Mouse (Mus musculus) mouse trophoblast stem cell (cell line): ENCODE data around the gene Mcidas.

Experiments used
- in situ Hi-C, 2 experiments: fragments of 300-500 bp; cut with MseI, MboI; formaldehyde crosslinking; loops; 2 replicates in 1 of 2; 3 replicates in 1 of 2; pipeline ENCODE4 v1.15.1; 2025

Gene Mcidas

DNA sequence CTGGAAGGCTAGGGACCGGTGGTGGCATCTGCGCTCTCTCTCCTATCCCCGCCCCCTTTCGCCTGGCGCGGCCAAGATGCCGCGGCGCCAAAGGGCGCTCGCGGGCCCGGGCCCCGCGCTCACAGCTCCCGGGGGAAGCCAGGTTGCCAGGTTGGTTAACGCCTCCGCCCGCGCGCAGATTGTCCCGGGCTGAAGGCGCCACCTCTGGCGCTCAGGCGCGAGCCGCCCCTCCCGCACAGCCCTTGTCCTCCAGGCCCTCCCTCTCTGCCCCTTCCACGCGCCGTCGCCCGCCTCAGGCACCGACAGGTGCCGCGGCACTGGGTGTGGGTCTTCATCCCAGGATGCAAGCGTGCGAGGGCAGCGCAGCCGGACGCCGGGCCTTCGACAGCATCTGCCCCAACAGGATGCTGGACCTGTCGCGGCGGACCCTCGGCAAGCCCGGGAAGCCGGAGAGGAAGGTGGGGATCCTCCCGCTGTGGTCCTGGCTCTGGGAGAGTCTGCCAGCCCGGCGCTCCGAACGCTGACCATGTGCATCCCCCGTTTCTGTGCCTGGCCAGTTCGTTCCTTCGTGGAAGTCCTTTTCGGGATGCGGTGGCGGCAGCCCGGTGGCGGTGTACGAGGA lies at the start of gene Mcidas:
TSS of gene Mcidas (plus strand) at position 315 of the 622 bp plus-strand sequence.
- in situ Hi-C loops = no loop called here

DNA sequence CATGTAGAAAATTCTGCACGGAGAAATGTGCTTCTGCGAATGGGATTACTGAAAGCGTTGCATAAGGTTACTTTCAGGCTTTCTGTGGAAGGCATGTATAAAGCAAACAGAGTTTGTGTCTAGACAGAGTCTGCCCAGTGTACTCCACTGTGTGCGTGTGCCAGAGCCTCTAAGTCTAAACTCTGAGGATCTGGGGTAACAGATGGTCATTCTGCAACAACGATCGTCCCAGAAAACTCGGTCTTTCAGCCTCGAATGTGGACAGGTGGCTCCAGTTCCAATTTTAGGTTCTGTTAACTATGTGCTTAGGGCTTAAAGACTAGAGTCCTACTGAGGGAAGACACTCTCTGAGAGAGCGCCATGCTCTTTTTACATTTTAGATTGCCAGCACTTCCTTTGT lies 48.3 kb upstream of the Mcidas start:
- in situ Hi-C loops = no loop called here

- in situ Hi-C loops = no loop called here
Measured at GRCm38 (mm10) chr13:112945900-112946299, 47.7 kb upstream of the Mcidas start.

DNA sequence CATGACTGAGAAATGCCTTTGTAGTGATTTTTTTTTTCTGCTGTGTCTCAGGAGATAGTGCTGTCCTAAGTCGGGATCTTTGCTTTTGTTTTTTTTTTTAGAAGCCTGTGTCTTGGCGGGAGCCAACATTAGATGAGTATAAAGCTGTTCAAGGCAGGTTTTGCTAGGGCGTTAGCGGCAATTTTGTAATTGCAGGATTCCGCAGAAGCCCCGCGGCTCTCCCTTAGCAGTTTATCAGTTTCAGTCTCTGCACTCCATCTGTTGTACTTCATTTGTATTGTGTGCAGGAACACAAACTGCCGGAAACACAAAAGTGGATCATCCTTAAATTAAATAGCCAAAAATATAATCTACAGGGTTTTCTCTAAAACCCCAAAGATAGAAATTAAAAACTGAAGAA lies 39.6 kb upstream of the Mcidas start:
- in situ Hi-C loops = no loop called here

GRCm38 (mm10) chr13:112963081-112963480 lies 30.6 kb upstream of the Mcidas start:
- in situ Hi-C loops = no loop called here

GRCm38 (mm10) chr13:112964421-112964820 lies 29.2 kb upstream of the Mcidas start:
- in situ Hi-C loops = no loop called here

- in situ Hi-C loops = no loop called here
Measured at GRCm38 (mm10) chr13:112967267-112967666, 26.4 kb upstream of the Mcidas start.

DNA sequence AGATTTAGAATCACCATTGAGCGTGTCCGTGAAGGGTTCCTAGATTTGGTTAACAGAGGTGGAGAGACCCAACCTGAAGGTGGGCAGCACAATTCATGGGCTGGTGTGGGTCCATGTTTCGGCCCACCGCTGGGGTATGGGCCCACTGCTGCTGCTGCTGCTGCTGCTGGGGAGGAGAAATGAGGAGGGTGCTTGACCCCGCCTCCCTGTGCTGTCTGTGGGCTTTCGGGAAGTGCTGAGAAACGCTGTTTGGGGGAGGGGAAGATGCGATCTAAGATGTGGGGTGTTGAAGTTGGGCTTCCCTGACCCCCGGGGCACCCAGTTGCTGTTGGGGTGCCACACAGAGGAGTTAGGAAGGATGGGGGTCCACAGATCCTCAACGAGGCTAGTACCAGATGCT lies 16.9 kb upstream of the Mcidas start:
- in situ Hi-C loops = no loop called here

GRCm38 (mm10) chr13:112985605-112986450 lies 7.8 kb upstream of the Mcidas start:
- in situ Hi-C loops = no loop called here

DNA sequence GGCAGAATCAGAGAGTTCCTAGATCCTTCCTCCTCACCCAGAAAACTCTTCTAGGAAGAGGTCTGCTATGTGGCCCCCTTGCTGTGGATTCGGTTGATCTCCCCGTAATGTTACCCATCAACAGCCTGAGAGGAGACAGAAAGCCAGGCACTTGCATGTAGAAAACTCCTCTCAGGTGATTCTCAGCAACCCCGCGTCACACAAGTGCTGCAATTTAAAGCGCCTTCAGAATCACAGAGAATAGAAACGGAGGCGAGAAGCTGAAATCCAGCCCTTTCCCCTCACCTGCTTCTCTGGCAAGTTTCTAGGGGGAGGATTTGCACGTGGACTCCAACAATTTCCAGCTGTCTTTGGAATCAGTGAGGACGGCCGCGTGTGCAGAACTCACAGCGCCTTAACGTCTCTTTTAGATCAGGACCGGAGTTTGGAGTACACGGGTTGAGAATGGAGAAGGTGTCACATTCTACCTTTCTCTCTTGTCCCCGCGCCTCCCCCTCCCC lies 7.1 kb upstream of the Mcidas start:
- in situ Hi-C loops = no loop called here

DNA sequence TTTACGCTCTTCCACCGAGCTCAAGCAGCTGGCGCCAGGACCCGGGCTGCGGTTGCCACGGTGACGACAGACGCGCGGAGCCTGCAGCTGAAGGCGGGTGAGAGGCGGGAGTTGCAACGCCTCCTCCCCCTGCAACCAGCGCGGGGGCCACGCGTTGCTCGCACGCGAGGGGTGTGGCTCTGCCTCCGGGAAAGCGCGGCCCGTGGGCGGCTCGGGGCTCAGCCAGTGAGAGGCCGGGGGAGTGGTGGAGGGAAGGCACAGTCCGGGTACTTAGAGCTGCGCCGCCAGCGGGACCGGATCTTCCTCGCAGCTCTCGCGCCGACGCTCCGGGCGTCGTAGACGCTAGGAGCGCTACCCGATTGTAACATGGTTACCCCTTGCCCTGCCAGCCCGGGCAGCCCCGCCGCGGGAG lies 6.1 kb upstream of the Mcidas start, which contains the start of gene Ccno:
TSS of gene Ccno (plus strand) at position 271 of the 412 bp plus-strand sequence.
- in situ Hi-C loops = no loop called here

GRCm38 (mm10) chr13:112987991-112988390 lies 5.7 kb upstream of the Mcidas start:
- in situ Hi-C loops = no loop called here

DNA sequence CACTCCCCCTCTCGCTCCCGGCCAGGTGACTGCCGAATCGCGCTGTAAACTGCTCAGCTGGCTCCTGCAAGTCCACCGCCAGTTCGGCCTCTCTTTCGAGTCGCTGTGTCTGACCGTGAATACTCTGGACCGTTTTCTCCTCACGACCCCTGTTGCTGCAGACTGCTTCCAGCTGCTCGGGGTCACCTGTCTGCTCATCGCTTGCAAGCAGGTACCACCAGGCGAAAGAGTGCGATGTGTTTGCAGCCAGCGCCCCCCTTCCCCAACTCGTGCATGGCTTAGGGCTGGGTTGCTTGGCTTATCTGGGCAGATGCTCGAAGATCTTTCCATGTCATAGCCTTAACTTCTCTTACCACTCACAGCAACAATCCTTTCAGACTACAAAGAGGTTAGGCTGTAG lies 4.8 kb upstream of the Mcidas start:
- in situ Hi-C loops = no loop called here

DNA sequence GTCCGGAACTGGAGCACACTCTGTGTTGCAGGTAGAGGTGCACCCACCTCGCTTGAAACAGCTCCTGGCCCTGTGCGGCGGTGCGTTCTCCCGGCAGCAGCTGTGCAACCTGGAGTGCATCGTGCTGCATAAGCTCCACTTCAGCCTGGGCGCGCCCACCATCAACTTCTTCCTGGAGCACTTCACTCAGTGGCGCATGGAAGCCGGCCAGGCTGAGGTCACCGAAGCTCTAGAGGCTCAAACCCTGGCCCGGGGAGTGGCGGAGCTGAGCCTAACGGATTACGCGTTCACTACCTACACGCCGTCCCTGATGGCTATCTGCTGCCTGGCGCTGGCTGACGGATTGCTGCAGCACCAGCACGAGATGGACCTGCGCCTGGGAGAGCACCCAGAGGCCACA lies 4.1 kb upstream of the Mcidas start:
- in situ Hi-C loops = no loop called here

DNA sequence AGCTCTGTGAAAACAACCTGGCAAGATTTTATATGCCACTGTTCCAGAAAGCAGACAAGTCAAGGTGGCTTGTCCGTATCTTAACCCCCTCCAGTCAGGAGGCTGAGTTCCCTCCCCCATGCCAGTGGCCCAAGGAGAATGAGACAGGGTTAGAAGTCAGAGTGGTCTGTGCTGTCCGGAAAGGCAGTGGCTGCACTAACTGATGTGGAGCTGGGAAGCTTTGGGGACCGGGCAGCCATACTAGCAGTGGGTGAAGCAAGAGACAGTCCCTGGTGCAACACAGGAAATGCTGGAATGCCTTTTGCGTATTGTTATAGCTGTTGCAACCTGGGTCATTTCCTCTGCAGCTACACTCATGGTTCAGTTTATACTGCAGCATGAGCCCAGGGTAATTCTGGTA lies 3.3 kb upstream of the Mcidas start:
- in situ Hi-C loops = no loop called here

- in situ Hi-C loops = no loop called here
Measured at GRCm38 (mm10) chr13:112994191-112994590, 546 bp downstream of the Mcidas start.

DNA sequence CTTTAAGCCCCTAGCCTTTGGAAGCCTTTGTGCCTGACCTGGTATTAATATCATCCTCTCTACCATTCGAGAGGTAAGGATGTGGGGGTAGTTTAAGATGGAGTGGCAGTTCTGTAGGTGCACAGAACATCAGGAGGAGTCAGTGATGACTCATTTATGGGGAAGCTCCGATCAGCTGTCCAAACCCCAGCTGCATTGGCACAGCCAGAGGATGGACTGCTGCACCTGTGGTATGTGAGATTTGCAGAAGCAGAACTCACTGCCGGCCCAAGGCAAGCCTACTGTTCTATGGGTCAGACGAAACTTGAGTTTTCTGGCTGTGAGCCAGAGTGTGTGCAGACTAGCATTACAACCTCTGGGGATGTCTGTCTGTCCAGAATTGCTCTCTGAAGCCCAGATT lies 2.8 kb downstream of the Mcidas start:
- in situ Hi-C loops = no loop called here

GRCm38 (mm10) chr13:112997369-112997768 lies 3.7 kb downstream of the Mcidas start:
- in situ Hi-C loops = no loop called here

- in situ Hi-C loops = no loop called here
Measured at GRCm38 (mm10) chr13:112998427-112999201, 5.0 kb downstream of the Mcidas start.

DNA sequence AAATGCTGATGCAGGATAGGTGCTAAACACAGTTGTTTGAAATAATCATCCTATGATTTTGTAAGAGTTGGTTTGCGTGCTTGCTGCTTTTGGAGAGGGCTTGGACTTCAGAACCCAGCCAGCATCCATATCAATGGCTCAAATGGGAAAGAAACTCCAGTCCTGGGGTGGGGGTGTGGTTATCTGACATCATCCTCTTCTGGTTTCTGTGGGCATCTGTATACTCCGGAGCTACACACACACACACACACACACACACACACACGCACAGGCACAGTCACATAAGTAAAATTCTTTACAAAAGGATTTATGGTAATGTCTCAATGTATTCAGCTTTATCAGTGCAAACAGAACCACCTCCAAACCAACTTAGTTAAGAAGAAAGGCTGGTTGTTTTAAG lies 6.4 kb downstream of the Mcidas start:
- in situ Hi-C loops = no loop called here

- in situ Hi-C loops = no loop called here
Measured at GRCm38 (mm10) chr13:113000576-113001318, 7.1 kb downstream of the Mcidas start.
